Mouse (Mus musculus) CH12.LX (cell line): ENCODE data around the gene Kif20b. TPM values are rescaled to one million over a fixed set of nuclear protein-coding genes. Genes with fewer than 3 reads are reported as not detected.

Experiments used
- DNase-seq: peaks from one replicate; pipeline ENCODE4 v3.0.0-alpha.2; 2013; ENCODE audit errors: extremely low read depth
- H3K27ac ChIP-seq: 2 replicates; pipeline ENCODE4 v1.5.1; 2012; ENCODE audit warnings: low read depth, mild to moderate bottlenecking, control low read depth, moderate library complexity; ENCODE audit not compliant: insufficient read depth
- H3K27me3 ChIP-seq: replicated peaks from 2 replicates; pipeline ENCODE3; 2012; ENCODE audit warnings: inconsistent platforms
- H3K36me3 ChIP-seq, 2 experiments: replicated peaks in 1 of 2; 2 replicates each; pipeline versions ENCODE3 to v1.6.1; 2012; ENCODE audit warnings: inconsistent platforms in 1 of 2, low read length in 1 of 2, mild to moderate bottlenecking in 1 of 2, mixed read lengths in 1 of 2, moderate library complexity in 1 of 2; ENCODE audit not compliant: control insufficient read depth in 1 of 2, insufficient read depth in 1 of 2
- H3K4me1 ChIP-seq, 2 experiments: 2 replicates each; pipeline ENCODE4 v1.6.1; 2012; ENCODE audit warnings: inconsistent platforms in 1 of 2, moderate library complexity in 1 of 2; ENCODE audit not compliant: insufficient read depth in 2 of 2, control insufficient read depth in 1 of 2
- H3K4me2 ChIP-seq: 2 replicates; pipeline ENCODE4 v1.6.1; 2012; ENCODE audit warnings: low read depth, mild to moderate bottlenecking, control low read depth; ENCODE audit not compliant: poor library complexity, insufficient read depth, severe bottlenecking
- H3K4me3 ChIP-seq, 3 experiments: fragments of 150-350 bp in 1 of 3; sonication (generic) in 1 of 3; replicated peaks in 1 of 3; 2 replicates each; pipeline versions ENCODE3 to v1.5.1; 2011 to 2012; ENCODE audit warnings: low read depth in 2 of 3, low read length in 2 of 3, mild to moderate bottlenecking in 2 of 3, moderate library complexity in 2 of 3, control low read depth in 1 of 3, improper control_type of control experiment in 1 of 3, inconsistent platforms in 1 of 3, mixed read lengths in 1 of 3; ENCODE audit not compliant: poor library complexity in 1 of 3
- H3K79me2 ChIP-seq: replicated peaks from 2 replicates; pipeline ENCODE4 v1.6.1; 2012; ENCODE audit warnings: mild to moderate bottlenecking, moderate library complexity; ENCODE audit not compliant: control insufficient read depth, poor library complexity, insufficient read depth, severe bottlenecking; ENCODE audit errors: extremely low read depth
- H3K9ac ChIP-seq: 2 replicates; pipeline ENCODE4 v1.6.1; 2012; ENCODE audit warnings: low read depth, mild to moderate bottlenecking, control low read depth, moderate library complexity; ENCODE audit not compliant: insufficient read depth
- H3K9me3 ChIP-seq: replicated peaks from 2 replicates; pipeline ENCODE3; 2012; ENCODE audit warnings: low read length, inconsistent platforms, mixed read lengths
- BHLHE40 ChIP-seq: IDR thresholded peaks from 2 replicates; pipeline ENCODE4 v1.6.1; 2011; ENCODE audit warnings: mild to moderate bottlenecking, low read depth, low read length, improper control_type of control experiment
- CHD1 ChIP-seq: IDR thresholded peaks from 2 replicates; pipeline ENCODE4 v1.6.1; 2012; ENCODE audit warnings: low read depth, low read length, improper control_type of control experiment, inconsistent platforms
- E2F4 ChIP-seq: IDR thresholded peaks from 2 replicates; pipeline ENCODE4 v1.6.1; 2011; ENCODE audit warnings: low read depth, low read length, improper control_type of control experiment; ENCODE audit not compliant: insufficient replicate concordance
- ELF1 ChIP-seq: IDR thresholded peaks from 2 replicates; pipeline ENCODE4 v1.6.1; 2014; ENCODE audit warnings: low read depth, mild to moderate bottlenecking, inconsistent platforms, low read length, improper control_type of control experiment
- GABPA ChIP-seq: IDR thresholded peaks from 2 replicates; pipeline ENCODE4 v1.6.1; 2012; ENCODE audit warnings: low read depth, low read length, improper control_type of control experiment, inconsistent platforms; ENCODE audit not compliant: insufficient replicate concordance
- IRF4 ChIP-seq: IDR thresholded peaks from 2 replicates; pipeline ENCODE4 v1.6.1; 2014; ENCODE audit warnings: low read depth, mild to moderate bottlenecking, inconsistent platforms, low read length, improper control_type of control experiment
- JUN ChIP-seq: IDR thresholded peaks from 2 replicates; pipeline ENCODE4 v1.6.1; 2011; ENCODE audit warnings: low read depth, mild to moderate bottlenecking, low read length, improper control_type of control experiment, moderate library complexity; ENCODE audit not compliant: insufficient read depth
- KAT2A ChIP-seq: IDR thresholded peaks from 2 replicates; pipeline ENCODE4 v1.6.1; 2012; ENCODE audit warnings: low read length, improper control_type of control experiment, inconsistent platforms; ENCODE audit not compliant: insufficient replicate concordance
- MAFK ChIP-seq: IDR thresholded peaks from 2 replicates; pipeline ENCODE4 v1.6.1; 2011; ENCODE audit warnings: low read length, improper control_type of control experiment; ENCODE audit not compliant: insufficient replicate concordance
- MEF2A ChIP-seq: IDR thresholded peaks from 2 replicates; pipeline ENCODE4 v1.6.1; 2014; ENCODE audit warnings: low read depth, mild to moderate bottlenecking, inconsistent platforms, low read length, improper control_type of control experiment, borderline replicate concordance
- PAX5 ChIP-seq: IDR thresholded peaks from 2 replicates; pipeline ENCODE4 v1.6.1; 2012; ENCODE audit warnings: low read length, inconsistent platforms, mixed read lengths
- POLR2AphosphoS2 ChIP-seq: IDR thresholded peaks from 2 replicates; pipeline ENCODE4 v1.6.1; 2011; ENCODE audit warnings: low read depth, low read length, improper control_type of control experiment
- RAD21 ChIP-seq: IDR thresholded peaks from 2 replicates; pipeline ENCODE4 v1.6.1; 2011; ENCODE audit warnings: low read depth, mild to moderate bottlenecking, low read length, improper control_type of control experiment, moderate library complexity
- TBP ChIP-seq: conservative IDR thresholded peaks from 2 replicates; pipeline ENCODE4 v1.6.1; 2011; ENCODE audit warnings: low read depth, low read length, improper control_type of control experiment
- TCF12 ChIP-seq: IDR thresholded peaks from 2 replicates; pipeline ENCODE4 v1.6.1; 2014; ENCODE audit warnings: low read depth, mild to moderate bottlenecking, inconsistent platforms, low read length, improper control_type of control experiment
- USF2 ChIP-seq: conservative IDR thresholded peaks from 2 replicates; pipeline ENCODE4 v1.6.1; 2011; ENCODE audit warnings: low read depth, low read length, improper control_type of control experiment
- ZC3H11A ChIP-seq: IDR thresholded peaks from 2 replicates; pipeline ENCODE4 v1.6.1; 2012; ENCODE audit warnings: low read depth, mild to moderate bottlenecking, inconsistent platforms, low read length, improper control_type of control experiment
- ZKSCAN1 ChIP-seq: IDR thresholded peaks from 2 replicates; pipeline ENCODE4 v1.6.1; 2012; ENCODE audit warnings: low read depth, inconsistent platforms, low read length, improper control_type of control experiment, borderline replicate concordance
- dilution Hi-C: fragments of 300-500 bp; cut with MboI; formaldehyde crosslinking; loops from 2 replicates; pipeline ENCODE4 v1.14.3; 2020; ENCODE audit warnings: low sequenced_read_pairs; ENCODE audit not compliant: extremely low pct_unique_long_range_greater_than_20kb, extremely low pct_ligation_motif_present
- in situ Hi-C: fragments of 300-500 bp; cut with MboI; formaldehyde crosslinking; loops from 3 replicates; pipeline ENCODE4 v1.14.3; 2019; ENCODE audit warnings: low sequenced_read_pairs, low pct_ligation_motif_present, low pct_unique_long_range_greater_than_20kb, mixed read lengths
- polyA plus RNA-seq: library from polyadenylated mRNA; unstranded; fragments of >175 nt; gene quantifications from 2 replicates; pipeline ENCODE4 v1.2.1, GENCODE M21; 2012; ENCODE audit warnings: low read depth; ENCODE audit not compliant: insufficient read length
- total RNA-seq, 2 experiments: library from RNA; depleted of rRNA; stranded (reverse); fragments of 300-350 nt in 1 of 2; fragments of >200 nt in 1 of 2; gene quantifications; 2 replicates each; pipeline ENCODE4 v1.2.3; 2012 to 2014

Kif20b gene
- total and polyA plus RNA-seq, 3 experiments, result 32.4 to 89.0 (median 59.5) TPM

GRCm38 (mm10) chr19:34891590-34891989 lies 30.6 kb upstream of the Kif20b start:
- Histone ChIP-seq H3K27ac (no peak overlapping the region), H3K9ac (no peak overlapping the region), H3K4me3 (no peak overlapping the region), H3K79me2 (no peaks in the 10 kb centered on the region), H3K4me1 (no peaks in the 10 kb centered on the region), H3K9me3 (peaks cover 5% of the 10 kb centered on the region), H3K36me3 (no peaks in the 10 kb centered on the region), H3K4me2 (no peak overlapping the region), H3K27me3 (no peaks in the 10 kb centered on the region)
- in situ Hi-C loops, result no loop called here
- dilution Hi-C loops, result no loop called here
- no peak for TF ChIP-seq PAX5
- no peak for TF ChIP-seq GABPA
- no peak for TF ChIP-seq USF2
- TF ChIP-seq JUN, result no peak
- no peak for TF ChIP-seq MAFK
- no peak for TF ChIP-seq IRF4
- no peak for TF ChIP-seq ZKSCAN1
- no peak for TF ChIP-seq TCF12
- TF ChIP-seq MEF2A, result no peak
- TF ChIP-seq KAT2A, result no peak
- no peak for TF ChIP-seq TBP
- TF ChIP-seq BHLHE40, result no peak
- no peak for TF ChIP-seq ZC3H11A
- TF ChIP-seq E2F4, result no peak
- no peak for TF ChIP-seq CHD1
- TF ChIP-seq RAD21, result no peak
- TF ChIP-seq ELF1, result no peak
- no peak for DNase-seq

GRCm38 (mm10) chr19:34895082-34895481 lies 27.1 kb upstream of the Kif20b start:
- H3K4me1 ChIP-seq, result no peaks in the 10 kb centered on the region
- H3K4me3 ChIP-seq, result no peak overlapping the region
- dilution Hi-C loops, result no loop called here
- no peak overlapping the region for H3K27ac ChIP-seq
- TF ChIP-seq POLR2AphosphoS2, result no peak
- TF ChIP-seq E2F4, result no peak
- TF ChIP-seq KAT2A, result no peak
- H3K36me3 ChIP-seq, result no peaks in the 10 kb centered on the region
- H3K9ac ChIP-seq, result no peak overlapping the region
- H3K4me2 ChIP-seq, result no peak overlapping the region
- H3K9me3 ChIP-seq, result no peaks in the 10 kb centered on the region
- no peaks in the 10 kb centered on the region for H3K27me3 ChIP-seq
- in situ Hi-C loops, result no loop called here
- no peak for DNase-seq
- H3K79me2 ChIP-seq, result no peaks in the 10 kb centered on the region
